15 mouse cellular contexts compared by ENCODE assay signal in genomic region chr4:106622712-106623111, GRCm38 (mm10). TPM values are rescaled to one million over a fixed set of nuclear protein-coding genes. Genes with fewer than 3 reads are reported as not detected.
DNase-seq lines count a peak whose midpoint lies in the region; ATAC-seq and TF ChIP-seq lines count a peak whose summit lies in the region.
"Had no signal": no experiment of that assay in that cellular context is flagged by ENCODE, and none has a peak within 500 bp of the region (broad histone marks: within the 10 kb centered on the region; RNA-seq: fewer than 3 reads in every experiment).

No protein-coding gene starts in this region.

- 0 out of 2 replicates have a peak overlapping the region, but pooled peaks have one; percentile 9 for H3K4me2 ChIP-seq in forebrain, embryonic 15.5 days (replicated peaks)
- H3K4me2 ChIP-seq in forebrain, embryonic 13.5 days: no peak overlapping the region
- H3K4me2 ChIP-seq in limb, embryonic 13.5 days (replicated peaks): peak overlapping the region; percentile 32; the same call in 1 of the 2 replicates
- H3K4me2 ChIP-seq: neural tube, embryonic 13.5 days had no signal

- intact Hi-C loops in left cerebral cortex, postnatal 4 days (cut with DNase I): no loop called here

- no peaks in the 10 kb centered on the region for H3K9me3 ChIP-seq in forebrain, embryonic 15.5 days
- H3K9me3 ChIP-seq in forebrain, embryonic 13.5 days (replicated peaks): no peaks in the 10 kb centered on the region
- H3K9me3 ChIP-seq in ES-Bruce4 (replicated peaks; ENCODE audit: control insufficient read depth, insufficient read depth, low read length, poor library complexity, severe bottlenecking): no peaks in the 10 kb centered on the region
- no peaks in the 10 kb centered on the region for H3K9me3 ChIP-seq in limb, embryonic 13.5 days
- H3K9me3 ChIP-seq: megakaryocyte, embryonic 14.5 days; neural tube, embryonic 13.5 days had no signal

- H3K27ac ChIP-seq in forebrain, embryonic 15.5 days (replicated peaks): no peak overlapping the region
- no peak overlapping the region for H3K27ac ChIP-seq in forebrain, embryonic 13.5 days
- H3K27ac ChIP-seq in ES-Bruce4 (ENCODE audit: insufficient read depth, low read length): no peak overlapping the region
- H3K27ac ChIP-seq in limb, embryonic 13.5 days: no peak overlapping the region
- H3K27ac ChIP-seq: neural tube, embryonic 13.5 days had no signal

- H3K27me3 ChIP-seq in forebrain, embryonic 15.5 days: peaks cover 31% of the 10 kb centered on the region
- H3K27me3 ChIP-seq in forebrain, embryonic 13.5 days: peaks cover 41% of the 10 kb centered on the region
- no peaks in the 10 kb centered on the region for H3K27me3 ChIP-seq in ES-Bruce4 (ENCODE audit: control insufficient read depth, insufficient read depth, low read length, poor library complexity, severe bottlenecking)
- H3K27me3 ChIP-seq in limb, embryonic 13.5 days: peaks cover 56% of the 10 kb centered on the region

- 0 out of 2 replicates have a peak, but pooled peaks cover 8% of the 10 kb centered on the region for H3K4me1 ChIP-seq in forebrain, embryonic 15.5 days
- H3K4me1 ChIP-seq in forebrain, embryonic 13.5 days: peaks cover 5% of the 10 kb centered on the region; the same call in 1 of the 2 replicates
- H3K4me1 ChIP-seq in ES-Bruce4 (ENCODE audit: control insufficient read depth, insufficient read depth, low read length): peaks cover 2% of the 10 kb centered on the region
- H3K4me1 ChIP-seq in limb, embryonic 13.5 days: peaks cover 13% of the 10 kb centered on the region

- no peak for TF ChIP-seq POLR2A in ES-Bruce4 (IDR thresholded peaks at IDR 0.05; ENCODE audit: insufficient read depth, low read length)

- no peak overlapping the region for H3K9ac ChIP-seq in forebrain, embryonic 15.5 days (replicated peaks)
- H3K9ac ChIP-seq in forebrain, embryonic 13.5 days: no peak overlapping the region
- H3K9ac ChIP-seq in ES-Bruce4 (ENCODE audit: low read depth, poor library complexity, severe bottlenecking): peak overlapping the region; percentile 51
- no peak overlapping the region for H3K9ac ChIP-seq in limb, embryonic 13.5 days
- H3K9ac ChIP-seq: neural tube, embryonic 13.5 days had no signal

- no peaks in the 10 kb centered on the region for H3K36me3 ChIP-seq in forebrain, embryonic 15.5 days
- H3K36me3 ChIP-seq in forebrain, embryonic 13.5 days (ENCODE audit: poor library complexity, severe bottlenecking): no peaks in the 10 kb centered on the region
- no peaks in the 10 kb centered on the region for H3K36me3 ChIP-seq in ES-Bruce4 (ENCODE audit: control insufficient read depth, insufficient read depth, low read length, poor library complexity, severe bottlenecking)
- H3K36me3 ChIP-seq in limb, embryonic 13.5 days: no peaks in the 10 kb centered on the region
- H3K36me3 ChIP-seq: neural tube, embryonic 13.5 days had no signal

- WGBS in forebrain, embryonic 15.5 days: 42% methylated on average over 28 of the region's 28 CpGs
- WGBS in forebrain, embryonic 13.5 days: 36% methylated on average over 26 of the region's 28 CpGs
- WGBS in limb, embryonic 13.5 days: 25% methylated on average over 28 of the region's 28 CpGs

- peak; percentile 62 for DNase-seq in left cerebral cortex, postnatal 4 days
- no peak for DNase-seq in left cerebral cortex, adult 11 months (ENCODE audit: low spot score)
- no peak for DNase-seq in thymus, postnatal 10 days (ENCODE audit: low spot score in 2 of 2)
- no peak for DNase-seq in urinary bladder, adult 18-20 months (ENCODE audit: low spot score in 2 of 2)
- DNase-seq: right cerebral cortex, postnatal 4 days had no signal

- no peak overlapping the region for H3K4me3 ChIP-seq in forebrain, embryonic 15.5 days
- no peak overlapping the region for H3K4me3 ChIP-seq in forebrain, embryonic 13.5 days
- peak overlapping the region; percentile 61 for H3K4me3 ChIP-seq in ES-Bruce4 (ENCODE audit: low read depth, low read length)
- H3K4me3 ChIP-seq in limb, embryonic 13.5 days: 0 out of 2 replicates have a peak overlapping the region, but pooled peaks have one; percentile 0
- H3K4me3 ChIP-seq: megakaryocyte, embryonic 14.5 days; neural tube, embryonic 13.5 days had no signal

- no peak for TF ChIP-seq CTCF in ES-Bruce4 (IDR thresholded peaks at IDR 0.05; ENCODE audit: low read depth, low read length)

- no peak for ATAC-seq in forebrain, embryonic 15.5 days (replicated peaks)
- no peak for ATAC-seq in forebrain, embryonic 13.5 days
- ATAC-seq in limb, embryonic 13.5 days (ENCODE audit: low FRiP score, low read depth): no peak

- TF ChIP-seq EP300 in ES-Bruce4 (IDR thresholded peaks at IDR 0.05; ENCODE audit: insufficient read depth, low read depth, low read length): no peak

RNA-seq across cellular contexts. Expression of gene Ttc22, which starts 0.5 kb away (rescaled TPM):
- polyA plus RNA-seq in forebrain, embryonic 15.5 days (2015; fragmentation: Nextera tagmentation; extraction: Ambion mirVana): 0.34 and 0.62 TPM in 2 replicates
- 0.14 and 0.25 TPM in 2 replicates for polyA plus RNA-seq in forebrain, embryonic 13.5 days (2015; fragmentation: Nextera tagmentation; extraction: Ambion mirVana)
- total RNA-seq in left cerebral cortex, postnatal 4 days (2021): 1 to 10 TPM; 1.6 to 1.9 TPM
- polyA plus RNA-seq in ES-Bruce4 (2011; ENCODE audit: insufficient read depth, insufficient read length, low read depth, missing spikeins): not detected in 2 replicates
- polyA plus RNA-seq in limb, embryonic 13.5 days (2015; fragmentation: Nextera tagmentation; extraction: Ambion mirVana): 1.2 and 2.0 TPM in 2 replicates
- total RNA-seq: common myeloid progenitor, adult 5-6 weeks; gastrocnemius, adult 8-10 months had no signal

RNA-seq across cellular contexts. Expression of gene Lexm, which starts 5.7 kb away (rescaled TPM):
- not detected in 2 replicates for polyA plus RNA-seq in forebrain, embryonic 15.5 days (2015; fragmentation: Nextera tagmentation; extraction: Ambion mirVana)
- 0.20 TPM in 1 of 2 replicates, not detected in the other for polyA plus RNA-seq in forebrain, embryonic 13.5 days (2015; fragmentation: Nextera tagmentation; extraction: Ambion mirVana)
- total RNA-seq in left cerebral cortex, postnatal 4 days (2021): under 1 TPM in 1 of 2 experiments, not detected in 1; 0.22 TPM
- polyA plus RNA-seq in ES-Bruce4 (2011; ENCODE audit: insufficient read depth, insufficient read length, low read depth, missing spikeins): 1.3 and 2.0 TPM in 2 replicates
- 0.11 and 0.42 TPM in 2 replicates for polyA plus RNA-seq in limb, embryonic 13.5 days (2015; fragmentation: Nextera tagmentation; extraction: Ambion mirVana)
- total RNA-seq: common myeloid progenitor, adult 5-6 weeks; gastrocnemius, adult 8-10 months had no signal
- polyA plus RNA-seq: heart, embryonic 14.5 days; kidney, embryonic 14.5 days had no signal

RNA-seq across cellular contexts. Expression of gene Pars2, which starts 28.2 kb away (rescaled TPM):
- 12.6 and 14.2 TPM in 2 replicates for polyA plus RNA-seq in forebrain, embryonic 15.5 days (2015; fragmentation: Nextera tagmentation; extraction: Ambion mirVana)
- 11.8 and 12.3 TPM in 2 replicates for polyA plus RNA-seq in forebrain, embryonic 13.5 days (2015; fragmentation: Nextera tagmentation; extraction: Ambion mirVana)
- 1 to 10 TPM; 6.0 to 9.2 TPM for total RNA-seq in left cerebral cortex, postnatal 4 days (2021)
- 7.2 and 10.0 TPM in 2 replicates for polyA plus RNA-seq in ES-Bruce4 (2011; ENCODE audit: insufficient read depth, insufficient read length, low read depth, missing spikeins)
- 13.6 and 15.6 TPM in 2 replicates for polyA plus RNA-seq in limb, embryonic 13.5 days (2015; fragmentation: Nextera tagmentation; extraction: Ambion mirVana)

RNA-seq across cellular contexts. Expression of gene Ttc4, which starts 56.0 kb away (rescaled TPM):
- 121 and 124 TPM in 2 replicates for polyA plus RNA-seq in forebrain, embryonic 15.5 days (2015; fragmentation: Nextera tagmentation; extraction: Ambion mirVana)
- polyA plus RNA-seq in forebrain, embryonic 13.5 days (2015; fragmentation: Nextera tagmentation; extraction: Ambion mirVana): 93.0 and 112 TPM in 2 replicates
- total RNA-seq in left cerebral cortex, postnatal 4 days (2021): 10 to 100 TPM; 57.4 to 62.1 TPM
- 60.6 and 71.6 TPM in 2 replicates for polyA plus RNA-seq in ES-Bruce4 (2011; ENCODE audit: insufficient read depth, insufficient read length, low read depth, missing spikeins)
- 110 and 113 TPM in 2 replicates for polyA plus RNA-seq in limb, embryonic 13.5 days (2015; fragmentation: Nextera tagmentation; extraction: Ambion mirVana)

Comparison
In these comparisons a context has a peak if more than half of its experiments do, and no peak if none do; other contexts are left out.
1. H3K4me3 ChIP-seq: peak in ES-Bruce4 (single experiment) and limb, embryonic 13.5 days (single experiment); none in forebrain, embryonic 15.5 days (single experiment) and forebrain, embryonic 13.5 days (single experiment).